Mouse (Mus musculus): ENCODE data around the gene Itih2. TPM values are rescaled to one million over a fixed set of nuclear protein-coding genes. Genes with fewer than 3 reads are reported as not detected.

The Itih2 gene
- polyA plus RNA-seq, 1 experiment, result 0.19 TPM

DNA sequence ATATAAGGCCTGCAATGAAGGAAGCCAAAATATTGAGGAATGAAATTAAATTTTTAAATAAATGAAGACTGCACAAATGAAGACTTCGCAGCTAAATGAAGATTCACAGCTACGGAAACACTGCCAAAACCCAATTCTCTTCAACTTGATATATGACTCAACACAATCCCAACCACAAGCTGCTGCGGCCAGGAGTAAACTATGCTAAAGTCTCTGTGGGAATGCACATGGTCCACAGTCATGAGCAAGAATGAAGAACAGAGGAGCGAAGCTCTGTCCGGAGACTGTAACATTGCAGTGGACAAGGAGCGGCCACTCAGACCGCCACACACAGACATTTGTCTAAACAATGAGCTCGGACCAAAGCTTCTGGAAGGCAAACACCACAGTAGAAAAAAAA lies 54.5 kb downstream of the Itih2 start:
- Histone ChIP-seq H3K27ac (ENCODE audit: insufficient read depth, low read length) (no peak overlapping the region), H3K4me1 (ENCODE audit: control insufficient read depth, insufficient read depth, insufficient read length) (peaks cover 3% of the 10 kb centered on the region), H3K27me3 (ENCODE audit: control insufficient read depth, insufficient read depth, low read length) (no peaks in the 10 kb centered on the region), H3K4me3 (ENCODE audit: extremely low read depth, insufficient read depth, insufficient read length) (no peak overlapping the region), H3K36me3 (ENCODE audit: control insufficient read depth, insufficient read depth, low read length) (no peaks in the 10 kb centered on the region)
- DNase-seq (ENCODE audit: low read depth in 1 of 2, low spot score in 2 of 2), result no peak
- WGBS, result 73% methylated on average over 8 of the region's 8 CpGs
- TF ChIP-seq POLR2A (IDR thresholded peaks at IDR 0.05; ENCODE audit: low read depth, low read length) (no peak), CTCF (IDR thresholded peaks at IDR 0.05; ENCODE audit: extremely low read depth, insufficient read depth, insufficient read length, insufficient replicate concordance) (no peak)

DNA sequence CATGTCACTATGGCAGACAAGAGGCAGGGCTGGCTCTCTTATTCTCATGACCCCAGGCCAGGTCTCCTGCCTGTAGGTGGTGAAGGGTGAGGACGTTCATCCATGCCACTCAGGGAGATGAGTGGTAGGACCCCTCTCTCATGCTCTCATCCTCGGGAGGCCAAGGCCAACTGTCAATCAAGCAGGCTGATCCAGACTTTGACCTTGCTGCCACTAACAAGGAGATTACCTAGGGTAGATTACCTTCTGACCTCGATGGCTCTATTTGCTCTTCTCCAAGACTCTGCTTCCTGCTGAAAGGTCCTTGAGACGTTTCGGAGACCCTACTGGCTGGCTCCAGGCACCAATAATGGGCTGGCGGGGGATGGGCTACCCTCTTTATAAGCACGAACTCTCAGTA lies 56.7 kb downstream of the Itih2 start:
- Histone ChIP-seq H3K27ac (ENCODE audit: insufficient read depth, low read length) (no peak overlapping the region), H3K4me3 (ENCODE audit: extremely low read depth, insufficient read depth, insufficient read length) (no peak overlapping the region), H3K36me3 (ENCODE audit: control insufficient read depth, insufficient read depth, low read length) (no peaks in the 10 kb centered on the region; the same call in 1 of the 2 replicates), H3K27me3 (ENCODE audit: control insufficient read depth, insufficient read depth, low read length) (no peaks in the 10 kb centered on the region), H3K4me1 (ENCODE audit: control insufficient read depth, insufficient read depth, insufficient read length) (peaks cover 3% of the 10 kb centered on the region)
- 87% methylated on average over 7 of the region's 7 CpGs for WGBS
- no peak for DNase-seq (ENCODE audit: low read depth in 1 of 2, low spot score in 2 of 2)
- TF ChIP-seq POLR2A (IDR thresholded peaks at IDR 0.05; ENCODE audit: low read depth, low read length) (no peak), CTCF (IDR thresholded peaks at IDR 0.05; ENCODE audit: extremely low read depth, insufficient read depth, insufficient read length, insufficient replicate concordance) (no peak)

DNA sequence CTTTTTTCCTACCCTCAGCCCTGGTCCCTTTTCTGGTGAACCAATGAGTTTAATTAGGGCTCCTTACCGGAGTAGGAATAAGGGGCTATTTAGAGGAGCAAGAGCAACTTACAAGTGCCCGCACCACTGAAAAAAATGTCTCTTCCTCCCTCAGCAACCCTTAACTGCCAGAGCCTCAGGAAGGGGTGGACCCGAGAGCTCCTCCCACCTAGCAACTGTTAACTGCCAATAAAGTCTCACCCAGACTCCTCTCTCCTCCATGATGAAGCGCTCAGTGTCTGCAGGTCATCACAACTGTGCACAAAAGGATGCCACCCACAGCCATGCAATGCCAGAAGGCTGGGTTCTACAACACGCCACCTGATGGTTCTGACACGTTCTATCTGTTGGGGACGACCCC lies 59.4 kb downstream of the Itih2 start:
- Histone ChIP-seq H3K4me3 (ENCODE audit: extremely low read depth, insufficient read depth, insufficient read length) (no peak overlapping the region), H3K27me3 (ENCODE audit: control insufficient read depth, insufficient read depth, low read length) (no peaks in the 10 kb centered on the region), H3K4me1 (ENCODE audit: control insufficient read depth, insufficient read depth, insufficient read length) (no peaks in the 10 kb centered on the region; the same call in 1 of the 2 replicates), H3K27ac (ENCODE audit: insufficient read depth, low read length) (no peak overlapping the region), H3K36me3 (ENCODE audit: control insufficient read depth, insufficient read depth, low read length) (peaks cover 13% of the 10 kb centered on the region)
- TF ChIP-seq POLR2A (IDR thresholded peaks at IDR 0.05; ENCODE audit: low read depth, low read length) (no peak), CTCF (IDR thresholded peaks at IDR 0.05; ENCODE audit: extremely low read depth, insufficient read depth, insufficient read length, insufficient replicate concordance) (no peak)
- no peak for DNase-seq (ENCODE audit: low read depth in 1 of 2, low spot score in 2 of 2)
- WGBS, result 65% methylated on average over 7 of the region's 7 CpGs

DNA sequence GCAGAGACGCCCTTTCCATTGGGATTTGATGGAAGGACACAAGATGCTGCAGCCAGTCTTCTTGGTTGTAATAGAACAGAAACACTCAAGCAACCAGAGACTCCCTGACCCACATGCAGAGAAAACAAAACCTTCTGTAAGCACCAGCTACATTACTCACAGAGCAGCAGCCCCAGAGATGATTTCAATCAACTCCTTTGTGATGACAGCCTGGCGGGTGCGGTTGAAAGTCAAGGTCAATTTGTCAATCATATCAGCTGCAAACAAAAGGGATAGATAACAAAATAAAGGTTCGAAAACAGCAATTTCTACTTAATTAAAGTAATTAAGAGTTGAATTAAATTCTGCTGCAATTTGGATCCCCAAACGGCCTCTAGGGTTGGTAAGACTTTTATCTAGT lies 72.4 kb downstream of the Itih2 start:
- Histone ChIP-seq H3K4me3 (ENCODE audit: extremely low read depth, insufficient read depth, insufficient read length) (no peak overlapping the region), H3K27me3 (ENCODE audit: control insufficient read depth, insufficient read depth, low read length) (no peaks in the 10 kb centered on the region), H3K4me1 (ENCODE audit: control insufficient read depth, insufficient read depth, insufficient read length) (no peaks in the 10 kb centered on the region), H3K27ac (ENCODE audit: insufficient read depth, low read length) (no peak overlapping the region), H3K36me3 (ENCODE audit: control insufficient read depth, insufficient read depth, low read length) (peaks cover 49% of the 10 kb centered on the region)
- WGBS, result 86% methylated on average over 5 of the region's 5 CpGs
- TF ChIP-seq POLR2A (IDR thresholded peaks at IDR 0.05; ENCODE audit: low read depth, low read length), result no peak
- TF ChIP-seq CTCF (IDR thresholded peaks at IDR 0.05; ENCODE audit: extremely low read depth, insufficient read depth, insufficient read length, insufficient replicate concordance), result no peak
- no peak for DNase-seq (ENCODE audit: low read depth in 1 of 2, low spot score in 2 of 2)

DNA sequence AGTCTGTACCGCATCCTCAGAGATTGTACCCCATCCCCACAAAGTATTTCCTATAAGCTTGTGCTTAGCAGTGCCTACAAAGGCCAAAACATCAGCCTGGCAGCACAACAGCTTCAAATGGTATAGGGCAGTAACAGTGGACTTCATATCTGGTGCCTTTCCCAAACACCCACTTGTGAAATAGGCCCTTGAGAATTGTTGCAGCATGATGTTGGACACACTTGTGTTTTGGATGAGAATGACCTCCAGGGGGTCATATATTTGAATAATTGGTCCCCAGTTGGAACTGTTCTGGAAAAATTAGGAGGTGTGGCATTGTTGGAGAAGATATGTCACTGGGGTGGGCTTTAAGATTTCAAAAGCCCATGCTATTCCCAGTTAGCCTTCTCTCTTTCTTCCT lies 79.2 kb downstream of the Itih2 start:
- Histone ChIP-seq H3K27ac (ENCODE audit: insufficient read depth, low read length) (no peak overlapping the region), H3K27me3 (ENCODE audit: control insufficient read depth, insufficient read depth, low read length) (no peaks in the 10 kb centered on the region), H3K36me3 (ENCODE audit: control insufficient read depth, insufficient read depth, low read length) (peaks cover 11% of the 10 kb centered on the region), H3K4me3 (ENCODE audit: extremely low read depth, insufficient read depth, insufficient read length) (no peak overlapping the region), H3K4me1 (ENCODE audit: control insufficient read depth, insufficient read depth, insufficient read length) (no peaks in the 10 kb centered on the region; the same call in 1 of the 2 replicates)
- 93% methylated on average over 1 of the region's 1 CpGs for WGBS
- DNase-seq (ENCODE audit: low read depth in 1 of 2, low spot score in 2 of 2), result no peak
- TF ChIP-seq CTCF (IDR thresholded peaks at IDR 0.05; ENCODE audit: extremely low read depth, insufficient read depth, insufficient read length, insufficient replicate concordance), result no peak
- TF ChIP-seq POLR2A (IDR thresholded peaks at IDR 0.05; ENCODE audit: low read depth, low read length), result no peak

DNA sequence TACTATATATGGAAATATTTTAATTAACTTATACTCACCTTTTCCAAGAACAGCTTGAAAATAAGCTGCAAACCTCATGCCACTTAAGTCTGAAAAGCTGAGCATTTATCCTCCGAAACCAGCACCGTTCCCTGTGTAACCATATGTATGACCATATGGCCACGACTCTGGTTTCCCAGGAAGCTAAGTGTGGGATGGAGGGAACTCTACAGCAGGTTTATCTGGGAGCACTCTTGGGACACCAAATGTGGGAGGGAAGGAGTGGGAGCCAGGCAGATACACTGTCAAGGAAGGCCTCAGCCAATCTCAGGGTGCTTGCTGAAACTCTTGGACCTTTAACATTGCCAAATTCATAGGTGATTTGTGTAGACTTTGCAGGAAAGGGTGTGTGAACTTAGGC lies 80.3 kb downstream of the Itih2 start:
- Histone ChIP-seq H3K4me1 (ENCODE audit: control insufficient read depth, insufficient read depth, insufficient read length) (no peaks in the 10 kb centered on the region; the same call in 1 of the 2 replicates), H3K4me3 (ENCODE audit: extremely low read depth, insufficient read depth, insufficient read length) (no peak overlapping the region), H3K27ac (ENCODE audit: insufficient read depth, low read length) (no peak overlapping the region), H3K36me3 (ENCODE audit: control insufficient read depth, insufficient read depth, low read length) (peaks cover 7% of the 10 kb centered on the region), H3K27me3 (ENCODE audit: control insufficient read depth, insufficient read depth, low read length) (no peaks in the 10 kb centered on the region)
- no peak for DNase-seq (ENCODE audit: low read depth in 1 of 2, low spot score in 2 of 2)
- no peak for TF ChIP-seq POLR2A (IDR thresholded peaks at IDR 0.05; ENCODE audit: low read depth, low read length)
- 94% methylated on average over 3 of the region's 3 CpGs for WGBS

DNA sequence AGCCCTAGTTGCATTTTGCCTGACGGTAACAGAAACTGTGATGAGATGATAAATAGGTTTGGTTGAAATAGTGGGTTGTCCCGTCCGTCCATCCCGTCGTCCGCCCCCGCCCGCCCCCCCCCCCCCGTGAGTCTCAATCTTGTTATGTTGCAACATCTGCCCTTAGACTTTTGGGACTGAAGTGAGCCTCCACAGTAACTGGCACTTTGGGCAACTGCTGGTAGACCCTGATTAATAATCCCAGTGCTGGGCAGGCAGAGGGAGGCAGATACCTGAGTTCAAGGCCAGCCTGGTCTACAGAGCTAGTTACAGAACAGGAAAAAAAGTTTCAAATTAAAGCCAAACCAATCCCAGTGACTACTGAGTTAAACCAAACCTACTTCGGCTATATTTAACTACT lies 81.7 kb downstream of the Itih2 start:
- Histone ChIP-seq H3K4me1 (ENCODE audit: control insufficient read depth, insufficient read depth, insufficient read length) (no peaks in the 10 kb centered on the region; the same call in 1 of the 2 replicates), H3K27me3 (ENCODE audit: control insufficient read depth, insufficient read depth, low read length) (no peaks in the 10 kb centered on the region), H3K27ac (ENCODE audit: insufficient read depth, low read length) (no peak overlapping the region), H3K4me3 (ENCODE audit: extremely low read depth, insufficient read depth, insufficient read length) (peak overlapping the region; percentile 13; the same call in 1 of the 2 replicates), H3K36me3 (ENCODE audit: control insufficient read depth, insufficient read depth, low read length) (no peaks in the 10 kb centered on the region)
- no peak for DNase-seq (ENCODE audit: low read depth in 1 of 2, low spot score in 2 of 2)
- TF ChIP-seq POLR2A (IDR thresholded peaks at IDR 0.05; ENCODE audit: low read depth, low read length), result no peak
- TF ChIP-seq CTCF (IDR thresholded peaks at IDR 0.05; ENCODE audit: extremely low read depth, insufficient read depth, insufficient read length, insufficient replicate concordance), result no peak
- 18% methylated on average over 10 of the region's 10 CpGs for WGBS

Measured in spleen, adult 2 months (tissue).